Mouse (Mus musculus) T-helper 2 cell (primary cell): ENCODE data around the gene Ripk4.

ENCODE experiments used
- in situ Hi-C: fragments of 300-600 bp; cut with MboI, MseI; formaldehyde crosslinking; loops from one replicate; pipeline ENCODE4 v1.15.1; 2025; ENCODE audit warnings: high pct_unique_total_duplicates

The Ripk4 gene

GRCm38 (mm10) chr16:97763061-97763989 is at the start of gene Ripk4:
Gene Ripk4 (minus strand): TSS chr16:97763787.
- in situ Hi-C loops, result no loop called here

- in situ Hi-C loops, result no loop called here
These were observed 45.3 kb upstream of the Ripk4 start for GRCm38 (mm10) chr16:97808881-97809280.

DNA sequence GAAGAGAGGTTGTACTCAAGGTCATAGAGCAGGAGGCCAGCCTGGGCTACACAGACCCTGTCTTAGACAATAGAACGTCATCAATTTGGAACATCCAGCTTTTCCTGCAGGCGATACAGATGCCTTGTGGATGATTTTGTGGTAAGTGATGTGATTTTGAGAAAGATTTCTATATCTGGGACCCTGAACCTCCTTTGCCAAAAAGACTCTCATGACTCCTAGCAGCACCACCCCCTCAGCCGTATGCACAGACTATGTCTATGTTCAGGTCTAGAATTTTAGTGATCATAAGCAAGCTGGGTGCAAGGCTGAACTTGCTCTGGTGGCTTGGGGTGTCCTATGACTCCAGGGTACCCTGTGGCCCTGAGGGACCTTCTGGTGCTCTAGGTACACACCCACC is 42.1 kb upstream of the Ripk4 start:
- in situ Hi-C loops, result no loop called here

- in situ Hi-C loops, result loop anchor here (5.0 kb wide), 1 partner anchor 77 kb away; no protein-coding TSS in a partner anchor
These were observed 41.3 kb upstream of the Ripk4 start for GRCm38 (mm10) chr16:97804680-97805547.

- in situ Hi-C loops, result no loop called here
These were observed 34.6 kb upstream of the Ripk4 start for GRCm38 (mm10) chr16:97797950-97798869.

GRCm38 (mm10) chr16:97797212-97797611 is 33.6 kb upstream of the Ripk4 start:
- in situ Hi-C loops, result no loop called here

- in situ Hi-C loops, result no loop called here
These were observed 30.7 kb upstream of the Ripk4 start for GRCm38 (mm10) chr16:97794256-97794655.

- in situ Hi-C loops, result no loop called here
These were observed 19.5 kb upstream of the Ripk4 start for GRCm38 (mm10) chr16:97783057-97783456.

DNA sequence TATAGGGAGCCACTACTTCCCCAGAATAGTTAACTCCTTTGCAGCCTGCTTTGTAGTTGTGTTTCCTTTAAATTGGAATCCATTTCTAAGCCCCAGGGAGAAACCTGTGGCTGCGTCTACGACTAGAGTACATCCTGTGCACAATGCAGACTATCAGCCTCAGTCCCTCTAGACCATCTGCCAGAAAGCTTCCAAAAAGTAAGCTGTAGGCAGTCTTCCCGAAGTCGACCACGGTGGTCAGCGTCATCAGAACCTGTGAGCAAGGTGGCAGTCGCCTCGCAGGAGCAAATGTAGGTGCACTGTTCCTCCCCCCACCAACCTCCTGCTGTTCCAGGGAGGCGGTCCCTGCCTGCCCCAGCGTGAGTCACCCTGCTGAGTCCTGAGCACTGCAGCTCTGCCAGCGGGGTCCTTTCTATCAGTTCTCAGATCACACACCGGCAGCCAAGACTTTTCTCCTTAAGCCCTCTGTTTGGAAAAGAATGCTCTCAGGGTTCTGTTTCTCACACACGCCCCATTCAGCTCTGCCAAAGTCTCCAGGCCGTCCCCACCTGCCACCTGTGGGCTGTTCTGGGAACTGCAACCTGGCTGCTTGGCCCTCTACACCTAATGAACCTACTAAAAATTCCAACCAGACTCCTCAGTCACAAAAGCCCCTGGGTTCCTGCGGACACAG is 14.9 kb upstream of the Ripk4 start:
- in situ Hi-C loops, result no loop called here

DNA sequence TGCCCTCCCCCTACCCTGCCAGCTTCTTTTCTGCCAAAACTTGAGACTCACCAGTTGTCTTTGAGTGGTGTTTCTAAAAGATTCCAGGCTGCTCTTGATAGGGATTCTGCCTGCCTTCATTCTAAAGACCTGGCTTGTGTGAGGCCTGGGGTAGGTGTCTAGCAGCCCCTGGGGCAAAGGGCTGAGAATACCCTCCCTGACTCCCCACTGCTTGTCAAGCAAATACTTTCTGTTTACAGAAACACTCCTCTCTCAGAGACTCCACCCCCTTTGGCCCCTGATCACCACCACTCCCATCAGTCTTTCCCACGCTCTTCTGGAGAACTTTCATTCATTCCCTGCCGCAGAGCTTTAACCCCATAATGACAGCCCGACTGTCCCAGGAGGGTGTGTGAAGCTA is 2.9 kb upstream of the Ripk4 start:
- in situ Hi-C loops, result no loop called here

- in situ Hi-C loops, result no loop called here
These were observed 1.0 kb upstream of the Ripk4 start for GRCm38 (mm10) chr16:97764626-97765025.

- in situ Hi-C loops, result no loop called here
These were observed 378 bp upstream of the Ripk4 start for GRCm38 (mm10) chr16:97763990-97764340.

DNA sequence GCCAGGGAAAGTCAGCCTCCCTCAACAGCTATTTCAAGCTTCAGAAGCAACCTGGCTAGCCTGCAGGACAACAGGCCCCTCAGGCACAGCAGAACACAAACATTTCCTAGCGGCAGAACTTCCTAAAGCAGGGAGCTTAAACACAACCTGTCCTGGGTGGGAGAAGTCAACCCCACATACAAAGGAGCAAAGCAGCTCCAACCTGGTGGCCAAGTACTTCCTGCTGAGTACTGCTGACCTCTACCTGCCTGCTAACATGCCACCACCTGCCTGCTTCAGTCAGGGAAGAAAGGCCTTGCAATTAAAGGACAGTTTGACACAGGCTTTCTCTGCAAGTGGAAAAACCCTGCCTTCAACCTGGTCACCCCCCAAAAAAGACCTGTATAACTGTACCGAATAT is 1.8 kb downstream of the Ripk4 start:
- in situ Hi-C loops, result no loop called here

DNA sequence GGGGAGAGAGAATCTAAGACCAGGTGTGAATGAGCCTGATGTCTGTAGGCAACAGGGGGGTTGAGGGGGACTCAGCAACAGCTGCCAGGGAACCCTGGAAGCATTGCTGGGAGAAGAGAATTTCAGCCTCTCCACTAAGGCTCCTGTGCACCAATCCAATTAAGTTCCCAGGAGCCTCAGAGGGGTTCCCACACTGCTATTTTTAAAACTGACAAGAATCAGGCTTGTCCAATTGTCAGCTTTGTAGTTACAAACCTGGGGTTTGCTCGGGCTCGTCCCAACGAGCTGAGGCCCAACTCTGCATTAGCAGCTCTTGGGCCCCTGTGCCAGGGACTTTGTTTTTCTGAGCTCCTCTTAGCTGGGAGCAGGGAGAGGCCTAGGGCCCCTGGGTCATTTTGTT is 3.9 kb downstream of the Ripk4 start:
- in situ Hi-C loops, result no loop called here

GRCm38 (mm10) chr16:97758288-97758687 is 5.3 kb downstream of the Ripk4 start:
- in situ Hi-C loops, result no loop called here

DNA sequence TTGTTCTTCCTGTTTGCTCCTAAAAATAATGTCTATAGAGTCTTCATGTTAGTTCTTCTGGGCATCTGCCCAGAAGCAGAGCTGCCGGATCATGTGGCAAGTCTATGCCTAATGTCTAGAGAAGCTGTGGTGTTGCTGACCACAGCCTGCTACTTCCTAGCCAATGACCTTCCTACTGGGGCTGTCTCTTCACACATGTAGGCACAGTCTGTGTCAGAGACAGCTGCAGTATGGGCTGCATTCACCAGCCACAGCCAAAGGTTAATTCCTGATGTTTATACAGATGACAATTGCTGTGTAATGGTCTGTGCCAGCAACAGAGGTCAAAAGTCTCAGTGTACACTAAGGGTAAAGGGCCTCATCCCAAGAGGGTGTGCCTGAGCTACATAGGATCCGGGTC is 7.1 kb downstream of the Ripk4 start:
- in situ Hi-C loops, result no loop called here

DNA sequence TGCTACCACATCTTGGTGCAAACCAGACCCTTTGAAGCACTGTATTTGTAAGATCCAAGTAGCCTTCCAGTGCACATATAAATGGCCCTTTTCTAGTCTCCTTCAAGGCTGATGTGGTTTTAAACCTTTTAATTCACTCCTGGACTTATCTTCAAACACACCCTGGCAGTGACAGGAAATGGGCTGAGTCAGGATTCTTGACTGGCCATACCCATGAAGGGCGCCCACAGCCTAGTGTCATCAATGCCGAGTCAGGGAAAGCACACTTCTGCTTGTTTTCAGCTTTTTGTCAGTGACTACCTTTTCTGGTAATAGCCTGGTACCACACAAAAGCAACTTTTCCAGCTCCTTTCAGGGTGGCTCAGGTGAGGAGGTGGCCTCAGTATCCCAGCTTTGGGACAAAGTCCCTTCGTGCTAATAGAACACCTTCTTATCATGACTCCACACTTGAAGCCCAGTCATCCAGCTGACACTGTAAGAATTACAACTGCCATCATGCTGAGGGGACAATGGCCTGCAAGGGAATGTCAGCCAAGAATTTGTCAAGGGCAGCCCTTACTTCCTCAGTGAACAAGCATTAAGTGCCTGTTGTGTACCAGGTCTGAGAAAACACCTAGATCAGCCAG is 11.2 kb downstream of the Ripk4 start:
- in situ Hi-C loops, result no loop called here

DNA sequence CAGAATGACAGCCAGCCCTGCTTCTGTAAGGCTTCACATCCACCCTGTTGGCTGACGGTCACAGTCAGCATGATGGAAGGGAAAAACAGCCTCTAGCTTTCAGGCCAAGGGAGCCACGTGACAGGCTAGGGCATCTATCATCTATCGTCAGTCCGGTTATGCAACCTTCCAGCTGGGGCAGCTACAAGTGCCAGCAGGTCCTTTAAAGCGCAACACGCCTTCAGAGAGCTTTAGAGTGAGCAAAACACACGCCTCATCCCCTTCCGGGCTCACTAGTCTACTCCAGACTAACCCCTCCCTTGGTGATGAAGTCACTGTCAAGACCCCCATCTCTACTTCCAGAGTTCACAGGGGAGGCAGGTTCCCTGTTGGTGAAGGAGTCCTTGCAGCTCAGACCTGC is 11.7 kb downstream of the Ripk4 start:
- in situ Hi-C loops, result no loop called here

- in situ Hi-C loops, result no loop called here
These were observed 15.2 kb downstream of the Ripk4 start for GRCm38 (mm10) chr16:97748421-97748820.

- in situ Hi-C loops, result no loop called here
These were observed 25.6 kb downstream of the Ripk4 start for GRCm38 (mm10) chr16:97738030-97738429.
